Mouse (Mus musculus) CD4-positive, CD25-positive, alpha-beta regulatory T cell (primary cell): ENCODE results near the gene Ipo9. TPM values are rescaled to one million over a fixed set of nuclear protein-coding genes. Genes with fewer than 3 reads are reported as not detected.

Experiments used
- polyA plus RNA-seq: library from polyadenylated mRNA; unstranded; fragments of 100-300 nt; shearing (Covaris generic); gene quantifications from one replicate; pipeline ENCODE4 v1.2.1, GENCODE M21; 2017

Gene Ipo9
- polyA plus RNA-seq = 57.8 TPM

GRCm38 (mm10) chr1:135429901-135430668 is at the start of gene Ipo9:
Ipo9 (minus strand) TSS chr1:135430499.

DNA sequence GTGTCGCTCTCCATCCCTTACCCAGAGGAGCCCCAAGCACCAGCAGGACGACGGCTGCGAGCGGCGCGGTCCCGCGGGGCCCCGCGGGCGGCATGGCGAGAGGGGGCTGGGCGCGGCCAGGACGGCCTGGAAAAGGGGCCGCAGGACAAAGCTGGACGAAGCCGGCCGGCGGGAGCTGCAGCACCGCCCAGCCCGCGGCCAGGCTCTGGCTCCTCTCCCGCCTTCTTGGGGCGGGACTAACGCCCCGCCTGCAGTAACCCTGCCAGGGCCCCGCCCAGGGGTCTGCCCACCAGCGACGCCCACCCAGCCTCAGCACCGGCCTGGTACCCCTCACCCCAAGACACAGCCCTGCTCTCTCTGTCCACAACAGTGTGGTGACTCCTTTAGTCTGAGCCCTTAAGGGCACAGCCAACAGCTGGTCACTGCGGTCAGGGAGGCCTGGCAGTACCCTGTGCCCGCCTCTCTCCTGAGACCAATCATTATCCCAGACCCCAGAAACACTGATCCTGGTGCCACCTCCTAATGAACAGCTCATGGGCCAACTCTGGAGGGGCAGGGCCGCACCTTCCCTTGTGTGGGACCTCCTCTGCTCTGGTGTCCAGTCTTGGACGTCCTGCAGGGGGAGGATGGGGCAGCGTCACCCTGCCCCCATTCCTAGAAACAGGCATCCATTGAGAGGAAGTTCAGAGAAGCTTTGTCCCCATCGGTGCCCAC is 55.3 kb downstream of the Ipo9 start, which contains the start of gene Shisa4:
Shisa4 (minus strand) TSS at position 370 of the 714 bp plus-strand sequence.

Other genes starting within 250 kb of the Ipo9 start
- gene Elf3, start 171.9 kb downstream of the Ipo9 start, polyA plus RNA-seq = not detected
- gene Rnpep, start 146.4 kb downstream of the Ipo9 start, polyA plus RNA-seq = 92.4 TPM
- gene Timm17a, start 116.7 kb downstream of the Ipo9 start, polyA plus RNA-seq = 117 TPM
- gene Lmod1, start 105.7 kb downstream of the Ipo9 start, polyA plus RNA-seq = not detected
- gene Shisa4, start 55.3 kb downstream of the Ipo9 start, polyA plus RNA-seq = 0.34 TPM
- 0.56 TPM for gene Nav1, start 176.8 kb upstream of the Ipo9 start, polyA plus RNA-seq